Mouse (Mus musculus): ENCODE measurements around the gene Atp1a4. TPM values are rescaled to one million over a fixed set of nuclear protein-coding genes. Genes with fewer than 3 reads are reported as not detected.

The Atp1a4 gene
- total RNA-seq, 2 experiments from 2014 or later = 0.58 TPM; not detected in 1

DNA sequence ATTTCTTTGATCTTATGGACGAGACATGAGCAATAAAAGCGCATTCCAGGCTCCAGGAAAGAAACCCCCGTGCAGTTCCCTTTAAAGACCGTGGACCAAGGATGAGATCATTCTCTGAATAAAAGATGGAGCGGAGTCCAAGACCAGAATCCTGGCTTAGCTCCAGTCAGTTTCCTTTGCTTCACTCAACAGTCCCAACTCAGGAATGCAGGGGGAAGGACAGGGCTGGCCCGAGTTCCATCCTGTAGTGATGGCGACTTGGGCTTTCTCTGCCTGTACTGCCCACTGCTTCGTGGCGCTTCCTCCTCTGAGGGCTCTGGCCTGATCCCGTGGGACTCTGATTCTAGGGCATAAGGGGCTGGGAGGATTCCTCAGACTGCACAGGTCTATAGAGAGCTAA, 37.8 kb downstream of the Atp1a4 start:
- DNase-seq = no peak
- intact Hi-C loops (cut with DNase I) = no loop called here

DNA sequence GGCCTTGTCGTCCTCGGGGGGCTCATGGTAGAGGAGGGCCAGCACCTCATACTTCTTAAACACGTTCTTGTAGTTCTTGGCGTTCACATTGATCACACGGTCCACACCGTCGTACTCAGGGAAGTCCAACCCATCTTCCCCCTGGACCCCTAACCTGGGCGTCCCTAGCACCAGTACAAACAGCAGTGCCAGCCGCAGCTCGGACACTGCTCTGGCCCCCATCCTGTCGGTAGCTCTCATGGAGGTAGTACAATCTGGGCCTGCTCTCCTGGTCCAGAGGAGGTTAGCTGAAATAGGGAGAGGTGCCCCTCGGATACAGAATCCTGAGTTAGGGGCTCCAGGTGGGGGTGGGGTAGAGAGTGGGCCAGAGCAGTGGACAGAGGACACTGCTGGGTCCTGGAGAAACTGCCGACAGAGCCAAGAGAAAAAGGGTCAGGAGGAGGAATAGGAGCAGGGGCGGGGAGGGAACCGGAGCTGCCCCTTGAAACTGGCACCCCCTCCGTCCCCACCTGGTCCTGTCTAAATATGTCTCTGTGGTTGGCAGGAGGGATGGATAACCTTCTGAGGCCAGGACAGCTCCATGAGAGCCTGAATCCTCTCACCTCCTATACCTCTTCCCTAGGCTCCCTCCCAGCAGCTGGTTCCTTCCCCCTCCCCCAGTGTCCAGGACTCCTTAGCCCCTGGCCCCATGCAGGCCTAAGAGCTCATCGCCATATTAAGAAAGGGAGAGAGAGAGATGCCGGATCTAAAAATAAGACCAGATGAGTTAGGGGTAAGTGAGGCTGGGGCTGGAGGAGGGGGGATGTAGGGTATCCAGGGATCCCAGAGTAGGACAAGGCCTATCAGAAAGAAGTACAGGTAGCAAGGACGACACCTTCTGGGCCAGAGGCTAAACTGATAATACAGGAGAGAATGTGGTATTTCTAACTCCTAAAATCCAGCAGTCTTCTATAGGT, 38.5 kb downstream of the Atp1a4 start, which contains the start of gene Casq1:
Gene Casq1 (minus strand): TSS at position 418 of the 956 bp plus-strand sequence.
- intact Hi-C loops (cut with DNase I) = no loop called here
- DNase-seq = no peak

DNA sequence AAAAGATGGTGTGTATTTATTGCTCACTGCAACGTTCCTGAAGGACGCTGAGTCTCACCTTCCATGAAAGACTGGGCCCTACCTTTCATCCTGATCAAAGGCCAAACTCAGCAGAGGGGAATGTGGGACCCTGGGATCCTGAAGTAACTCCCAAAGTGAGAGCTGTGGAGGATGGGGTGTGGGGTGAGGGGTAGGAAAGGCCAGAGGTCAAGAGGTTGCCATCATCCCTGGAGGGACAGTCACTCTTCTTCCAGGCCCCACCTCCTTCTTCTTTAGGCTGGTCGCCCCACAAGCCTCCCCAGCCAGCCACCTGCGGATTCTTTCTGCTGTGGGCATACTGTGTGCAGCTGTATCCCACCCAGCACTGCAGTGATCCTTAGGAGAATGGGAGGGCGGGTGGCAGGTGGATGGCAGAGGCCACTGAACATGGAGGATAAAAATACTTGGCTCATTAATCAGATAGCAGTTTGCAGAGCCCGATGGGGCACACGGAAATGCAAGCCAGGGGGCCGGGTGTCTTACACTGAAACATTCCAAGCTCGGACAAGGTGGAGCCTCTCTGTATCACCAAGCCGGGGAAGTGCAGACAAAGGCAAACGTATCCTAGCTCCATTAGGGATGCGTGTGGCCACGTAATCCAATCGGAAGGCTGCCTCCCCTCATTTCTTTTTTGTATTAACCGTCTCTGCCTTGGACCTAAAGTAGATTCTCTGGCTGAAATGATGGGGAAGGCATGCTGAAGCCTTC, 39.9 kb downstream of the Atp1a4 start:
- no peak for DNase-seq
- intact Hi-C loops (cut with DNase I) = no loop called here

DNA sequence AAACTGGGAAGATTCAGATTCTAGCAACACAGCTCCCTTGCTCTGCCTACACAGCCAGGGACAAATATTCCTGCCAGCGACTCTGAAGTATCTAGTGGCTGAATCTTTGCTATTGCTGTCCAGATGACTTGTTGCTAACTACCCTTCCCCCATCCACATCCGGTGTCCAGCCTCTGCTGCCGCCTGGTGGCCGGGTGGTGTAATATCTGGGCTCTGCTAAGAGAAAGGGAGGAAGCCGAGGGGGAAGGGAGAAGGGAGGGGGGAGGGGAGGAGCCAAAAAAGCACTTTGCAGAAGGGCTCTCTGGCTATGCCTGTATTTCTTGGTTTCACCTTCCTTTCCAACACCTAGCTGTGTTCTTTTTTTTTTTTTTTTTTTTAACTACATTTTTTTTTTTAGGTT, 41.1 kb downstream of the Atp1a4 start:
- peak; percentile 93 for DNase-seq
- intact Hi-C loops (cut with DNase I) = no loop called here

DNA sequence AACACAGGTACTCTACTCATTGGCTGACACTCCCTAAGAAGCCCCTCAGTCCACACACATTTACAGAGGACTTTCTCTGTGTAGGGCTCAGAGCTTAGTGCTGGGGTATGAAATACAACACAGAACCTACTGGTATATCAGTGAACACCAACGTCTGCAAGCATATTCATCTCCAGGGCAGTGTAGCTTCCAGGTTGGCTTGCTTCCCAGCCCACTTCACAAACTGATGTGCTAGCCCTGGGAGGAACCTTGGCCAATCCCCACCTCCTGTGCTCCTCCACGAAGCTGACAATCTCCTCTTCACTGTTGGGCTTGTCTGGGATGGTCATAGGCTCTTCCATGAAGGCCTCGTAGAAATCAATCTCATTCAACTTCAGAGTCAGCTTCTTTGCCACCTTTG, 43.5 kb downstream of the Atp1a4 start:
- intact Hi-C loops (cut with DNase I) = no loop called here
- no peak for DNase-seq

DNA sequence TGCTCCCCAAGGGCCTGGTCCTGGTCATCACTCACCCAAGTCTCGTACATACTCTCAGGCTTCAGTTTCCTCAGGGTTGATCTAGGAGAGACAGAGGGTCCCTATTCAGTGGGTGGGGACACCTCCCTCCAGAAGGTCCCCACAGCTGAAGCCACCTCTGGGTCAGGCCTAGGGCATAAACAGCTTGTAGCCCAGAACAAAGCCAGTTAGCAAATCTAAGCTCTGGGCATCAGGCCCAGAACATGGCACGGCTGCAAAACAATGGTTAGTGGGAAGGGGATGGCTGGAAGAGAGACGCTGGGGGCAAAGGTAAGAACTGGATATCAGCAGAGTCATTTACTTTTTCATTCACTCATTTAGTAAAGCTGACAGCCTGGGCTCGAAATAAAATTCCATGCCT, 44.4 kb downstream of the Atp1a4 start:
- DNase-seq = no peak
- intact Hi-C loops (cut with DNase I) = no loop called here

DNA sequence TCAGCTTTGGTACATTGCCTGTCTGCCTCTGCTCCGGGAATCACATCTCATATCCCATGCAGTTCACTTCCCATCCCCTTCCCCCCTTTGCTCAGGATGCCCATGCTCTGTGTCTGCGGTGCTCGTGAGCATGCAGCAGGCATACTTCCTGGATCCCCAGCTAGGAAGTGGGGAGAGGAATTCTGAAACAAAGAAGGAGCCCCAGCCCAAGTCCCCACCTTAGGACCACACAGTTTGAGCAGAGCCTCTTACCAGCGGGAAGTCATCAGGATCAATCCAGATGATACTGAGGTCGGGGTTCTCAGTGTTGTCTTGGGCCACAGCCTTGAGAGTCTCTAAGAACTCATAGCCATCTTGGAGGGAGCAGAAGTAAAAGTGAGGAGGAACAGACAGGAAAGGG, 45.4 kb downstream of the Atp1a4 start:
- intact Hi-C loops (cut with DNase I) = no loop called here

DNA sequence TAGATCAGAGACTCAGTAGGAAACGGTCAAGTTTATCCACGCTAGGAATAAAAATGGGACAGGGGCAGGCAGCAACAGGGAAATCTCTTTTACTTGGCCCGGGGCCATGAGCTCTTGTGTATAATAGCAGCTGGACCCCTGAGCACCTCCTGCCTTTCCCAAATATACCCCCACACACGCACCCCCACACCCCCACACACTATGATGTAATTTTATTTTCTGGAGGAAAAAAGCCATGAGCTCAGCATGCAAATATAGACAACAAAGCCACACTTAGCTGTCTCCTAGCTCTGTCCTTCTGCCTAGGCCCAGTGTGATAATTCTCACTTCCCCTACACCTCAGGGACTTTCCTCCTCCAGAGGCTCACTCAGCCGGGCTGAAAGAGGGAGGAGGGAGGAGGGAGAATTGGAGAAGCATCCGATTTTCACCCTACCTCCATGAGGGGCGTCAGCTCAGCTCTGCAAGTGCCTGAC, 51.1 kb downstream of the Atp1a4 start:
- DNase-seq = peak; percentile 53

More for the DNA sequence above, 45.4 kb downstream of the Atp1a4 start:
- DNase-seq = no peak

DNA sequence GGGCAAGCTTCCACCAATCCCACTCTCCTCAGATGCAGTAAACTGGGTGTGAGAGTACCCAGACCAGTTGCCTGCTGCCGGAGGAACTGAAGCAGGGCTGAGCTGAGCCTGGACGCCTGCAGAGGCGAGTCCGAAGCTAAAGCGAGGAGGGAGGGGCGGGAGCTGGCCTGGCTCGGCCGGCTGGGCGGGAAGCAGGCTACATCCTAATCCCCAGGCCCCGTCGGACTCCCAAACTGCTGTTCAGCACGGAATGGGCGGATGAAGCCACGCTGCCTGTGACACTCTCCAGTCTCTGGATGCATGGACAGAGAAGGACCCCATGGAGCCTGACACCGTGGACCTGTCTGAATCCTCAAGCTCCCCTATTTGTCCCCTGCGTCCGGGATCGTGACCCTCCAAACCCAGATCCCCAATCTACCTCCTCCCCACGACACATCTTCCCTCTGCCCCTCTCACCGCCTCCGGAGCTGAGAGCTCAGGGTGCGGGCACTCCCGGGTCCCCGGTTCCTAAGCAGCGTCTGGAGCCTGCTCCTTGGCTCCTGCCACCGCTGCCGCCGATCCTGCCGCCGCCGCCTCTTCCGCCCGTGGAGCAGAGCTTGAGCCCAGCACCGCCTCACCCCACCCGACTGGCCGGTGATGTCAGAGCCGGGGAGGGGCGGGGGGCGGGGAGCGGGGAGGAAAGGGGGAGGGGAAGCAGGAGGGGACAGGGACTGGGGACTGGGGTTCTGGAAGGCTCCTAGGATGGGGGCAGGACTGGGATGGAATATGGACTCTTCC, 51.9 kb downstream of the Atp1a4 start, which contains the start of gene Pea15a:
Gene Pea15a (minus strand): TSS at position 664 of the 777 bp plus-strand sequence.
- DNase-seq = peak; percentile 90
- intact Hi-C loops (cut with DNase I) = loop anchor here (5.0 kb wide), 1 partner anchor 101 kb away; no protein-coding TSS in a partner anchor

More for the DNA sequence above, 51.1 kb downstream of the Atp1a4 start:
- intact Hi-C loops (cut with DNase I) = loop anchor here (5.0 kb wide), 1 partner anchor 100 kb away; no protein-coding TSS in a partner anchor

DNA sequence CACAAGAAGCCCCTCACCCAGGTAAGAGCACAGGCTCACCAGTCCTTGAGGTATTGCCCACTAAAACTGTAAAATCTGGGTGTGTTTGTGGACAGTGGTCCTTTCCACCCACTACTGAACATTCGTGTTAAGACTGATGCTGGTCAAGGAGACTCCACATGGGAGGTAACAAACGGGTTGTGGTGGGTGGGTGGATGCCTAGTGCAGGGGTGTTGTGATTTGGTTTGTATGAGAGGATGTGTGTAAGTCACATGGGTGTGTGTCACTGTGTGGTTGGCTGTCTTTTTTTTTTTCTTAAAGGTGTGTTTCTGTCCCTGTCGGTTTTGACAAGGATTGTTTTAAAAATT, 52.5 kb downstream of the Atp1a4 start:
- no peak for DNase-seq
- intact Hi-C loops (cut with DNase I) = loop anchor here (5.0 kb wide), 1 partner anchor 102 kb away; no protein-coding TSS in a partner anchor

DNA sequence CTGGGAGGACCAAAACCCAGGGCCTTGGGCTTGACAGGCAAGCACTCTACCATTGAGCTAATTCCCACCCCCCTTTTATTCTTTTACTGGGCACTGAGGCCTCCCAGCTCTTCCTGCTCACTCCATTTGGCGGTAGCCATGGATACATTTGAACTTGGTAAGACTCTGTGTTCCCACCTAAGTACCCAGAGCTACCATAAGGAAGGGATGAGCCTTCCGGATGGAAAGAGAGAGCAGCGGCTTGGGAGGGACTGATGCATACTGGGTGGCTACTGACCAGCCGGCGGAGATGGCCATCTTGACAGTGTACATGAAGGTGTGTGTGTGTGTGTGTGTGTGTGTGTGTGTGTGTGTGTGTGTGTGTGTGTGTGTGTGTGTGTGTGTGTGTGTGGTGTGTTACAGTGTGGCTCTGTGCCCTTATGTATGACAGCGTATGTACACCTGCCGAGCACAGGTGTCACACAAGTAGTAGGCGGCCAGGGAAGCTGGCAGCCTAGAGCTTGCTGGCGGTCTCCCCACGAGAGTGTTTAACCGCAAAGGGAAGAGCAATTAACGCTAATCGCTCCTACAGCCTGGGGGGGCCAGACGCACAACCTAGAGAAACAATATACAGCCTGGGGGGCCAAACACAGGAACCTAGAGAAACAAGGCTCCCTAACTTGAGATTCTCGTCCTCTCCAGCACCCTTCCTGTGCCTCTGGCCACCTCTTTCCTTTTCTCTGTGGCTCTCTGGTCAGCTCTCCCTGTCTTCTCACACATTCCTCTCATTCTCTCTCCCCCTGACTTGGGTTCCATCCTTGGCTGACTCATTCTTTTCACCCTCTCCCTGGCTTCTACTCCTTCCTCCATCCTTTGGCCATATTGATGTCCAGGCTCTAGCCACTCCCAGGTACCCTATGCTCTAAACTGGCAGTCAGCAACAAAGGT, 53.1 kb downstream of the Atp1a4 start:
- intact Hi-C loops (cut with DNase I) = loop anchor here (5.0 kb wide), 1 partner anchor 102 kb away; no protein-coding TSS in a partner anchor
- no peak for DNase-seq

DNA sequence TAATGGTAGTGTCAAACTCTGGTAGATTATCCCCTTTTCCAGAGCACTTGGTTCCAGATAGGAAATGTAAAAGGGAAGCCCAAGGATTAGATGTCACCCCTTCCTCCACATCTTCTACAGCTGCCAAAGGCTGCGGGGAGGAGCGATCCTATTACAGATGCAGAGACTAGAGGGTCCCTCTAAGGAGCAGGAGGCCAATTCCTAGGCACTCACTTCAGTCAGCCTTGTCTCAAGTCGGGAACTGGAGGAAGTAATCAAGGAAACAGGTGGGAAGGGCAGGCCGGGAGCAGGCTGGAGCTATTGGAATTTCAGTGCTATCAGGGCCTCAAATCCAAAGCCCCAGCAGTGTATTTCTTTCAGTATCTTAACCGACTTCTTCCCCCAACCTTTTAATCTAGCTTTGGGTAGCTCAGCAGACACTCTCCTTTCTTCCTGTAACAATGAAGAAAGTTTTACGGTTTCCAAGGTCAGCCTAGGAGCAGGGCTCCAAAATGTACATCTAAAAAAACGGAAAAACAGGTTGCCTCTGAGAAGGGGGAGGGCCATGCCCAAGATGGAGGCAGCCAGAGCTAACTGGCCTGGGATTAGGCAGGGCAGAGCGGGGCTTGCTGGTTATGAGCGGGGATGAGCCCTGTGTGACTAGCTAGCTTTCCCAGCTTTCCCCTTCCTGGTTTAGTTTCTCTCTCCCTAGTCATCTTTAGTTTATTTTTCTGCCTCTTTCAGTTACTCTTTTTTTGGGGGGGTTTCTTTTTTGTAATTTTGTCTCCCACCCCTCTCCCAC, 54.0 kb downstream of the Atp1a4 start:
- intact Hi-C loops (cut with DNase I) = no loop called here
- DNase-seq = no peak

DNA sequence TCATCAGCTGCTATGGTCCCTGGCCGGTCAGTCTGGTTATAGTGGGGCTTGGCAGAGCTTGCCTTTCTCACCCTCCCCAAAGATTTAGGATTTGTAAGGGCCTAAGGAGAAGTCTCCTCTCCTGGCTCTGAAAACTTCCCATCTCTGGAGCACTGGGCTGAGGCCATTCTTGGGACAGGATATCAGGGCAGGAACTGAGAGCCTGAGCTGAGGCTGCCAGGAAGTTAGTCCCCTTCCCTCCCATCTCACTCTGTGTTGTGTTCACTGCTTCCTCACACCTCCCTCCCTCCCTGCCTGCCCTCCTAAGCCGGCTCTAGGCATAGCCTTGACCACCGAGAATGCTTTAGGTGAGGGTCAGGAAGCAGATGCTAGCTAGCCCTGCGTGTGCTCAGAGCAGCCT, 54.6 kb downstream of the Atp1a4 start:
- intact Hi-C loops (cut with DNase I) = no loop called here
- DNase-seq = no peak

DNA sequence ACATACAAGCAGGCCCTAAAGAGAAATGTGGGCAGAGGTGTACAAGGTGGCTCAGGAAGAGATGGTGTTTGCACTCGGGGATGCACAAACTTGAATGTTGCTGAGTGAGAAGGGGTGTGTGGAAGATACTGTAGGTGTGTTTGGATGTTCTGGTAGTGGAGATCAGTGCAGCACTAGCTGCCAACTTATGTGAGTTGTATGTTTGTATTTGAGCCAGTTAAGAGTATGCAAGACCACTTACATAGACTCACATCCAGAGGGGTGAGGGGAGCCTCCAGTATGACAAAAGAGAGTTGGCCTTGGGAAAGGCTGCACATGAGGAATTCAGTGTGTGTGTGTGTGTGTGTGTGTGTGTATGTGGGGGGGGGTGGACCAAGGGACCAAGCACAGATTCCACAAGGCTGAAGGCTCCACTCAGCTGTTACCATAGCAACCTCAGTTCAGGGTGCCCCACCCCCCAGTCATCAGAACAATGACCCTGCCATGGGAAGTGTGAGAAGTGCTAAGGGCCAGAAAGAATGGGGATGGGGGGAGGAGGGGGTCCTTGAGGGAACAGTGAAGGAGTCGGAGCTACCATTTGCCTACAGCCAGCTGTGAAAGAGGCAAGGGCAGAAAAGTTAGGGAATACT, 55.2 kb downstream of the Atp1a4 start:
- peak; percentile 55 for DNase-seq
- intact Hi-C loops (cut with DNase I) = no loop called here

DNA sequence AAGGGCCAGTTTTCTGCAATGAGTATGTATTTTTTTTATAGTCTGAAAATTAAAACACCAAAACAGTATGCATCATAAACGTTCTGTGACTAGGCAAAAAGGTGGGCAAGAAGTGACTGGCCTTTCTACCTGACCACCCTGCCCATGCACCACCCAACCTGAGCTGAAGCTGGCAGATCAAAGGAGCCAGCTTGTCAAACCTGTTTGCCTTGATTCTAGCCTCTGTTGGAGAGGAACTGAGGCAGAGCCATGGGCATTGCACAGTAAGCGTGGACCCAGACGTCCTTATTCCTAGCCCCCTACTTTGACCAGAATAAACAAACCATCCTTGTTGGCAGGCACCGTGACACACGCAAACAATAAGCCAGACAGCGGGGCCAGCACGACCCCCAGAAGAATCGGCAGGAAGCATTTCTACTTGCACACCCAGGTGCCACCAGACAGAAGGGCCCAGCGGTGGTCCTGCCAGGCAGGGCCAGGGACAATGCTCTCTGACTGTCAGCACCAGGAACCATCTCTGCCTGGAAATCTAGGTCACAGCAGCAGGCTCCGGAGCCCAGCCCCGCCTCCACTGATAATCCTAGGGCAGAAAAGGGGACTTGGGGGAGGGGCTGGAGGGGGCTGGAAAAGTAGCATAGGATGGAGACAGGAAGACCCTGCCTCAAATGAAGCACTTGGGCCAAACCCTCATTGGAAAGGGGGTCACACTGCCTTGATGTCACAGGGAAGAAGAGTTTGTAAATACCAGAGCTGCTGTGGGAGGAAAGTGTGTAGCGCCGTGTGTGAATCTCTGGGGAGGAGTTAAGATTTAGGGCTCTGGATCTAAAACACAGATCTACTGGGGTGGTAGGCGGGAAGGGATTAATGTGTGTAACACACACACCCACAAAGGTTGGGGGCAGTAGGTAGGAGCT, 56.0 kb downstream of the Atp1a4 start:
- intact Hi-C loops (cut with DNase I) = no loop called here
- peak; percentile 74 for DNase-seq

DNA sequence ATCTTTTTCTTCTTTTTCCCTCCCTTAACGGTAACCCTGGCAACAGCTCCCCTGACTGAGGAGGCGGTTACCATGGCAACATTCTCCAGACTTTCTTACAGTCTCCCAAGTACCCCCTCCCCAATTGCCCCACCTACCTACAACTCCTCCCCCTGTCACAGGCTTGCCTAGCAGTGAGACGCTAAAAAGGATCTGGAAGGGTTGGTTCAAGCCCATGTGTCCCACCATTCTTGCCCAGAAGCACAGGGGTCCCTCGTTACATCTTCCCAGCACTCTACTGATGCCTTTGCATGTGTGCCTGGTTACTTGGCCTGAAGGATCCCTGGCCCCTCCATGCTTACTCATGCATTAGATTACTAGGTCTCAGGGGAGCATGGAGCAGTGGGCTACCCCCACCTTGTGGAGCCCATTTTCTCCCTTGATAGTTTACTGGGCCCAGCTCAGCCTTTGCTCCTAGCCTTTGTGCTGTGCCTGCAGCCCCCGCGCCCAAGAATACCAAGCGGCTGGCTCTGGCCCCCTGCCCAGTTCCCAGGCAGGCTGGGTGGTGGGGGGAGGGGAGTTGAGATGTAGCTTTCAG, 57.3 kb downstream of the Atp1a4 start:
- peak; percentile 93 for DNase-seq
- intact Hi-C loops (cut with DNase I) = no loop called here

DNA sequence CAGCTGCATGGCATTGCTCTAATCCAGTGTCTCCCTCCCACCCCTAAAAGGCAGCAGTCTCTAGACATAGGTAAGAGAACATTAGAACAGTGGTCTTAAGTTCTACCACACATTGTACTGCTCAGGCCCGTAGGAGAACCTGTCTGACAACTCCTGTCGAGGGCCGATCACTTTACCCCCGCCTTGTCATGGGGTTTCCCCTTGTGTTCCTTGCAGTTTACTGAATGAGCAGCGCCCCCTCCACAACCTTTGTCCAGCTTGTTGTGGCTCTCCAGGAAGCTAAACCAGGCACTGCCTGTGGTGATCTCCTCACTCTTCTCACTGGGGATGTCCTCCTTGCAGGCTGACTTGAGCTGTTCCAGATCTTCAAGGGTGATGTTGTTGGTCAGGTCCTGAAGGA, 58.1 kb downstream of the Atp1a4 start:
- intact Hi-C loops (cut with DNase I) = no loop called here
- DNase-seq = no peak
